Mouse (Mus musculus) lung, postnatal 25 days (tissue): ENCODE results near the gene Fas.

ENCODE experiments used
- DNase-seq: peaks from one replicate; pipeline ENCODE4 v3.0.0; 2022; ENCODE audit warnings: low spot score

Fas gene

GRCm38 (mm10) chr19:34369551-34369950, 79.1 kb downstream of the Fas start:
- DNase-seq: no peak

DNA sequence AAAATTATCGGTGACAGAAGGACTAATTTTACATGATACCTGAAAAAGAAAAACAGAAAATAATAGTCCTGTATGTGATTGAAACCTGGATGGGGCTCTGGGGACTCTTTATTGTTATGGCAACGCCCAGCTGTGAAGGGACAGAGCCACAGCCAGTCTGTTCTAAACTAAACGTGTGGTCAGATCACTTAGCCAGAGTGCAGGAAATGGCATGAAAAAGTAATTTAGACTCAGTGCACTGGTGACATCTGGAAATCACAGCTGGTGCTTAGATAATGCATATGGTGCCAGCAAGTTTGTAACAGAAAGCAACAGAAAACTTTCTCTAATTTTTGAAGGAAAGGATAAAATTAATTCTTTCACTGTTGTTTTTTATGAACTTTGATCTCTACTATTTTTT, 79.9 kb downstream of the Fas start:
- DNase-seq: no peak
